In genomic region chr11:4117372-4118071, GRCm38 (mm10) we compare ENCODE assay signal across 1 mouse cellular context.
TF ChIP-seq lines count a peak whose summit lies in the region.

No protein-coding gene starts in this region.

TF ChIP-seq in MEL, 35 proteins besides CTCF, POLR2A, EP300 and RAD21 (continued from another document):
- TF ChIP-seq MAFK (IDR thresholded peaks at IDR 0.05; ENCODE audit: borderline replicate concordance, low read depth, low read length), result no peak
- TF ChIP-seq ELF1 (IDR thresholded peaks at IDR 0.05; ENCODE audit: low read depth, low read length), result no peak
- peak; percentile 19; the same call in 1 of the 2 replicates for TF ChIP-seq SMC3 (IDR thresholded peaks at IDR 0.05; ENCODE audit: low read depth, low read length)
- TF ChIP-seq HCFC1 (IDR thresholded peaks at IDR 0.05; ENCODE audit: low read depth, low read length), result no peak
- peak; percentile 89 for TF ChIP-seq BHLHE40 (IDR thresholded peaks at IDR 0.05; ENCODE audit: borderline replicate concordance, low read depth, low read length)
- peak; percentile 22; the same call in 1 of the 2 replicates for TF ChIP-seq RCOR1 (IDR thresholded peaks at IDR 0.05; ENCODE audit: low read depth, low read length)
- TF ChIP-seq ETS1 (IDR thresholded peaks at IDR 0.05; ENCODE audit: low read depth, low read length), result peak; percentile 57
- no peak for TF ChIP-seq E2F4 (IDR thresholded peaks at IDR 0.05; ENCODE audit: borderline replicate concordance, low read depth, low read length)
- no peak for TF ChIP-seq SIN3A (IDR thresholded peaks at IDR 0.05; ENCODE audit: low read length)
- TF ChIP-seq CHD1 (IDR thresholded peaks at IDR 0.05; ENCODE audit: low read depth, low read length), result 0 out of 2 replicates have a peak, but pooled peaks have one; percentile 69
- TF ChIP-seq UBTF (IDR thresholded peaks at IDR 0.05; ENCODE audit: borderline replicate concordance, insufficient read depth, low read depth, low read length), result no peak
- 0 out of 2 replicates have a peak, but pooled peaks have one; percentile 34 for TF ChIP-seq TBP (IDR thresholded peaks at IDR 0.05; ENCODE audit: low read depth, low read length)
- no peak for TF ChIP-seq NRF1 (IDR thresholded peaks at IDR 0.05; ENCODE audit: insufficient read depth, low read depth, low read length, poor library complexity, severe bottlenecking)
- no peak for TF ChIP-seq KAT2A (conservative IDR thresholded peaks at IDR 0.05; ENCODE audit: low read depth, low read length)
- no peak for TF ChIP-seq MXI1 (IDR thresholded peaks at IDR 0.05; ENCODE audit: low read depth, low read length)
- TF ChIP-seq GATA1 (IDR thresholded peaks at IDR 0.05; ENCODE audit: low read depth, low read length), result 0 out of 2 replicates have a peak, but pooled peaks have one; percentile 13
TF ChIP-seq in MEL: peak in this region for 9.
